Mouse (Mus musculus) E14TG2a.4 (cell line): ENCODE measurements around the gene Gm20662.

Experiments used
- CTCF ChIP-seq: conservative IDR thresholded peaks from 2 replicates; pipeline ENCODE4 v1.5.1; 2014; ENCODE audit warnings: low read length
- NANOG ChIP-seq: IDR thresholded peaks from 2 replicates; pipeline ENCODE4 v1.6.1; 2014; ENCODE audit warnings: borderline replicate concordance, low read length, mixed read lengths
- POU5F1 ChIP-seq: IDR thresholded peaks from 2 replicates; pipeline ENCODE4 v1.6.1; 2014; ENCODE audit warnings: low read length, borderline replicate concordance

- TF ChIP-seq CTCF (no peak), NANOG (no peak), POU5F1 (no peak)
Measured at GRCm38 (mm10) chr9:107947241-107948194, 48.6 kb upstream of the Gm20662 start.
